Comparison of ENCODE assay signal across 9 mouse cellular contexts in genomic region chr11:18885729-18886325, GRCm38 (mm10).
DNase-seq lines count a peak whose midpoint lies in the region; ATAC-seq and TF ChIP-seq lines count a peak whose summit lies in the region.
"Had no signal": no experiment of that assay in that cellular context is flagged by ENCODE, and none has a peak within 500 bp of the region (broad histone marks: within the 10 kb centered on the region; RNA-seq: fewer than 3 reads in every experiment).

No protein-coding gene starts in this region.

- no peaks in the 10 kb centered on the region for H3K9me3 ChIP-seq in kidney, embryonic 15.5 days (replicated peaks)
- no peaks in the 10 kb centered on the region for H3K9me3 ChIP-seq in neural tube, embryonic 11.5 days (ENCODE audit: control insufficient read depth, low read length)

- peak; percentile 34 for DNase-seq in gastrocnemius, adult 2 months
- DNase-seq in gastrocnemius, postnatal 14 days = no peak
- peak; percentile 66 for DNase-seq in neural tube, embryonic 11.5 days (ENCODE audit: low spot score)
- DNase-seq in thymus, postnatal 25 days = no peak
- no peak for DNase-seq in cerebellum, postnatal 4 days (ENCODE audit: low spot score in 2 of 2)
- DNase-seq in right cerebral cortex, adult 18-20 months = no peak

- peaks cover 13% of the 10 kb centered on the region; the same call in 1 of the 2 replicates for H3K36me3 ChIP-seq in kidney, embryonic 15.5 days
- H3K36me3 ChIP-seq in neural tube, embryonic 11.5 days (ENCODE audit: control insufficient read depth, insufficient read depth, low read length) = no peaks in the 10 kb centered on the region

- H3K9ac ChIP-seq in kidney, embryonic 15.5 days = no peak overlapping the region
- no peak overlapping the region for H3K9ac ChIP-seq in neural tube, embryonic 11.5 days (ENCODE audit: low read length)

- 9% methylated on average over 9 of the region's 9 CpGs for WGBS in kidney, embryonic 15.5 days
- WGBS in neural tube, embryonic 11.5 days = 2% methylated on average over 9 of the region's 9 CpGs

- H3K27me3 ChIP-seq in kidney, embryonic 15.5 days = no peaks in the 10 kb centered on the region
- H3K27me3 ChIP-seq in neural tube, embryonic 11.5 days (ENCODE audit: control insufficient read depth, insufficient read depth, low read length) = no peaks in the 10 kb centered on the region

- peaks cover 59% of the 10 kb centered on the region for H3K4me1 ChIP-seq in kidney, embryonic 15.5 days
- peaks cover 61% of the 10 kb centered on the region for H3K4me1 ChIP-seq in neural tube, embryonic 11.5 days (ENCODE audit: control insufficient read depth, insufficient read depth, low read length)

- intact Hi-C loops in gastrocnemius, adult 2 months (cut with DNase I) = no loop called here
- intact Hi-C loops in gastrocnemius, postnatal 14 days (cut with DNase I; ENCODE audit: low total_unique reads) = no loop called here

- H3K4me2 ChIP-seq in kidney, embryonic 15.5 days = peak overlapping the region; percentile 35
- H3K4me2 ChIP-seq in neural tube, embryonic 11.5 days (ENCODE audit: low read depth) = peak overlapping the region; percentile 24; the same call in 1 of the 2 replicates

- ATAC-seq in common myeloid progenitor, adult 5-6 weeks (replicated peaks; ENCODE audit: low read depth, poor library complexity, severe bottlenecking) = peak; percentile 28; the same call in 1 of the 2 replicates
- peak; percentile 87 for ATAC-seq in kidney, embryonic 15.5 days (replicated peaks; ENCODE audit: low FRiP score)
- ATAC-seq in neural tube, embryonic 11.5 days (ENCODE audit: insufficient read depth, low FRiP score, low TSS enrichment) = peak; percentile 65
- ATAC-seq: forebrain, embryonic 14.5 days had no signal

- peak overlapping the region; percentile 50; the same call in 1 of the 2 replicates for H3K27ac ChIP-seq in gastrocnemius, adult 2 months
- peak overlapping the region; percentile 81 for H3K27ac ChIP-seq in kidney, embryonic 15.5 days
- H3K27ac ChIP-seq in neural tube, embryonic 11.5 days (ENCODE audit: low read depth, low read length) = peak overlapping the region; percentile 93

- no peak overlapping the region for H3K4me3 ChIP-seq in gastrocnemius, adult 2 months
- H3K4me3 ChIP-seq in kidney, embryonic 15.5 days (replicated peaks) = no peak overlapping the region
- peak overlapping the region; percentile 6; the same call in 1 of the 2 replicates for H3K4me3 ChIP-seq in neural tube, embryonic 11.5 days (ENCODE audit: low read depth, low read length)

- no peak for TF ChIP-seq CTCF in gastrocnemius, adult 2 months (IDR thresholded peaks at IDR 0.05)

Comparison
In these comparisons a context has a peak if more than half of its experiments do, and no peak if none do; other contexts are left out.
1. DNase-seq: peak in gastrocnemius, adult 2 months (single experiment) and neural tube, embryonic 11.5 days (single experiment); none in gastrocnemius, postnatal 14 days (single experiment), thymus, postnatal 25 days (single experiment), cerebellum, postnatal 4 days (0 of 2) and right cerebral cortex, adult 18-20 months (single experiment).
2. ATAC-seq: peak in every context shown above with its lines; median percentile 87 in kidney, embryonic 15.5 days; 65 in neural tube, embryonic 11.5 days; 28 in common myeloid progenitor, adult 5-6 weeks.
3. Peak in every context shown above with its lines, with median percentiles within 50 percentile points of each other: H3K27ac ChIP-seq.